Mouse (Mus musculus) heart, embryonic 16.5 days (tissue): Measurements from ENCODE around the gene Cxxc4. TPM values are rescaled to one million over a fixed set of nuclear protein-coding genes. Genes with fewer than 3 reads are reported as not detected.
A peak's percentile ranks its signal among the peaks of the same experiment; 100 is the strongest.

Experiments used
- ATAC-seq: fragments of 200-750 bp; cut with Nextera tagmentation; replicated peaks from 2 replicates; pipeline ENCODE4 v1.8.0; 2017; ENCODE audit warnings: moderate number of reproducible peaks; ENCODE audit not compliant: insufficient read depth, low FRiP score; ENCODE audit errors: extremely low read depth
- H3K27ac ChIP-seq: fragments of 300-500 bp; sonication (generic); 2 replicates; pipeline ENCODE4 v1.5.1; 2014; ENCODE audit warnings: mild to moderate bottlenecking, low read length, control low read depth, moderate library complexity
- H3K27me3 ChIP-seq: fragments of 300-500 bp; sonication (generic); 2 replicates; pipeline ENCODE4 v1.6.1; 2014; ENCODE audit warnings: low read length, mixed read lengths; ENCODE audit not compliant: control insufficient read depth, insufficient read depth
- H3K36me3 ChIP-seq: fragments of 300-500 bp; sonication (generic); 2 replicates; pipeline ENCODE4 v1.6.1; 2014; ENCODE audit not compliant: control insufficient read depth, insufficient read depth
- H3K4me1 ChIP-seq: fragments of 300-500 bp; sonication (generic); 2 replicates; pipeline ENCODE4 v1.6.1; 2014; ENCODE audit warnings: low read length, mixed read lengths; ENCODE audit not compliant: control insufficient read depth, insufficient read depth
- H3K4me2 ChIP-seq: fragments of 300-500 bp; sonication (generic); 2 replicates; pipeline ENCODE4 v1.6.1; 2014; ENCODE audit warnings: low read depth, mild to moderate bottlenecking, control low read depth, low read length
- H3K4me3 ChIP-seq: fragments of 300-500 bp; sonication (generic); 2 replicates; pipeline ENCODE4 v1.5.1; 2014; ENCODE audit warnings: mild to moderate bottlenecking, control low read depth, low read length
- H3K9ac ChIP-seq: fragments of 300-500 bp; sonication (generic); 2 replicates; pipeline ENCODE4 v1.6.1; 2014; ENCODE audit warnings: low read length, control low read depth
- H3K9me3 ChIP-seq: fragments of 300-500 bp; sonication (generic); replicated peaks from 2 replicates; pipeline ENCODE4 v1.6.1; 2016; ENCODE audit warnings: low read length; ENCODE audit not compliant: control insufficient read depth
- WGBS: fragments of 180-500 bp; shearing (Covaris S2); extraction: QIAGEN DNeasy Blood & Tissue Kit; methylation state at CpG from one replicate; pipeline ENCODE4 v1.1.7; 2014; 5-methylcytosine and 5-hydroxymethylcytosine counted together
- polyA plus RNA-seq: library from polyadenylated mRNA; unstranded; fragments of >200 nt; fragmentation: Nextera tagmentation; extraction: Ambion mirVana; gene quantifications from 2 replicates; pipeline ENCODE4 v1.2.1, GENCODE M21; 2015

The Cxxc4 gene
- polyA plus RNA-seq, 1 experiment from 2014 or later = 2.9 TPM

- H3K9me3 ChIP-seq = no peaks in the 10 kb centered on the region
- WGBS = 15% methylated on average over 6 of the region's 6 CpGs
- peak overlapping the region; percentile 92 for H3K27ac ChIP-seq
- ATAC-seq = 0 out of 2 replicates have a peak, but pooled peaks have one; percentile 3
- peaks cover 9% of the 10 kb centered on the region for H3K4me1 ChIP-seq
- H3K36me3 ChIP-seq = no peaks in the 10 kb centered on the region
- peak overlapping the region; percentile 85 for H3K9ac ChIP-seq
- peak overlapping the region; percentile 86 for H3K4me2 ChIP-seq
- peak overlapping the region; percentile 86 for H3K4me3 ChIP-seq
- no peaks in the 10 kb centered on the region for H3K27me3 ChIP-seq
Measured at GRCm38 (mm10) chr3:134240718-134241025, 4.4 kb downstream of the Cxxc4 start.

DNA sequence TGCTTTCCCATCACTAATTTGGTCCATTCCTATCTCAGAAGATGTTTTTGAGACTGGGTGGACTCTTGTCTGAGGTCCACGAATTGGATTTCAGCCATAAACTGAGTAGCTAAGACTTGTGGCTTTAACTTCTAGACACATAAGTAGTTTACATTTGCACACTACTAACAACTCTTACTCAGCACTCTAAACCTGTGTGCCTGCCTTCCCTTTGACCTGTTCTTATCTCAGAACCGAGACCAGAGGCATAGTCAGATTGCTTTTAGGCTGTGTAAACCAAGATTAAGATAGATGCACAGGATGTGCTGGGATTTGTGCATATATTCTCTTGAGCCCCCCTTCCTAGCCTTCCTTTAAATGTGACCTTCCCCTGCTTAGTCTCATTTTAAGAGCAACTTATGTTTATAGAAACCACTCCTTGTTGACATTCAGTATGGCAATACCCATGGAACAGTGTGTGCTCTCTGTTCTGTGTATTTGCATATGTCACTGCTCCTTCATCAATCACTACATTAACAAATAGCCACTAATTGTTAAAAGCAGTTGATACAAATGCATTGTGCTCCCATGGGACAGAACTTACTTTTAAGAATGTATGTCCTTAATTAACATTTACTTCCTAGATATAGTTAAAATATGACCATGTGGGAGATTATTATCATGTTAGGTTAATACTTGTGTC is 7.0 kb downstream of the Cxxc4 start:
- no peak overlapping the region for H3K4me2 ChIP-seq
- H3K4me1 ChIP-seq = peaks cover 8% of the 10 kb centered on the region
- H3K27me3 ChIP-seq = no peaks in the 10 kb centered on the region
- H3K36me3 ChIP-seq = no peaks in the 10 kb centered on the region
- H3K27ac ChIP-seq = no peak overlapping the region
- 40% methylated on average over 2 of the region's 2 CpGs for WGBS
- no peak overlapping the region for H3K9ac ChIP-seq
- H3K4me3 ChIP-seq = no peak overlapping the region
- ATAC-seq = no peak
- H3K9me3 ChIP-seq = no peaks in the 10 kb centered on the region

GRCm38 (mm10) chr3:134243850-134244247 is 7.6 kb downstream of the Cxxc4 start:
- WGBS = 67% methylated on average over 3 of the region's 3 CpGs
- no peak overlapping the region for H3K27ac ChIP-seq
- H3K4me2 ChIP-seq = no peak overlapping the region
- no peak for ATAC-seq
- H3K4me3 ChIP-seq = no peak overlapping the region
- peaks cover 5% of the 10 kb centered on the region; the same call in 1 of the 2 replicates for H3K4me1 ChIP-seq
- H3K9me3 ChIP-seq = no peaks in the 10 kb centered on the region
- H3K36me3 ChIP-seq = no peaks in the 10 kb centered on the region
- no peaks in the 10 kb centered on the region for H3K27me3 ChIP-seq
- no peak overlapping the region for H3K9ac ChIP-seq

DNA sequence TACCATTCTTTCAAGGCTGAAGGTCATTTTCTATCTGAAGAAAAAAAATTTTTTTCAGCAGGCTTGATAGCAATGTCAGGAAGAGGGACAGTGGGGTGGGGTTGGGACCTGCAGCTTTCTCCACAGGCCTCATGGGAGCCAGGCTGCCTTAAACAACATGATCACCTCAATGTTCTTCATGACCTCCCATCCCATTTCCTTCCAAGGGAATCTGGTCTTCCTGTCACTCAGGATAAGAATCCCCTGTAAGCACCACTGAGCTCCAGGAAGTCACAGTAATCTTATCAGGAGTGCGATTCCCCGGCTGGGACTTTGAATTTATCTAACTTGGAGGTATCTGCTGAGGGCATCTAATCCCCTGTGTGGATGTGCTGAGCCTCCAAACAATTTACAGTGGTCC is 17.9 kb downstream of the Cxxc4 start:
- WGBS = 18% methylated on average over 2 of the region's 2 CpGs
- H3K4me1 ChIP-seq = no peaks in the 10 kb centered on the region; the same call in 1 of the 2 replicates
- no peaks in the 10 kb centered on the region for H3K36me3 ChIP-seq
- H3K4me3 ChIP-seq = no peak overlapping the region
- ATAC-seq = no peak
- no peak overlapping the region for H3K27ac ChIP-seq
- no peaks in the 10 kb centered on the region for H3K27me3 ChIP-seq
- no peaks in the 10 kb centered on the region for H3K9me3 ChIP-seq
- H3K4me2 ChIP-seq = no peak overlapping the region
- H3K9ac ChIP-seq = no peak overlapping the region

- no peak overlapping the region for H3K4me3 ChIP-seq
- H3K36me3 ChIP-seq = no peaks in the 10 kb centered on the region
- no peak overlapping the region for H3K4me2 ChIP-seq
- ATAC-seq = no peak
- no peak overlapping the region for H3K27ac ChIP-seq
- WGBS = 82% methylated on average over 5 of the region's 5 CpGs
- H3K9ac ChIP-seq = no peak overlapping the region
- no peaks in the 10 kb centered on the region; the same call in 1 of the 2 replicates for H3K4me1 ChIP-seq
- H3K27me3 ChIP-seq = no peaks in the 10 kb centered on the region
- no peaks in the 10 kb centered on the region for H3K9me3 ChIP-seq
Measured at GRCm38 (mm10) chr3:134258715-134259114, 22.4 kb downstream of the Cxxc4 start.

DNA sequence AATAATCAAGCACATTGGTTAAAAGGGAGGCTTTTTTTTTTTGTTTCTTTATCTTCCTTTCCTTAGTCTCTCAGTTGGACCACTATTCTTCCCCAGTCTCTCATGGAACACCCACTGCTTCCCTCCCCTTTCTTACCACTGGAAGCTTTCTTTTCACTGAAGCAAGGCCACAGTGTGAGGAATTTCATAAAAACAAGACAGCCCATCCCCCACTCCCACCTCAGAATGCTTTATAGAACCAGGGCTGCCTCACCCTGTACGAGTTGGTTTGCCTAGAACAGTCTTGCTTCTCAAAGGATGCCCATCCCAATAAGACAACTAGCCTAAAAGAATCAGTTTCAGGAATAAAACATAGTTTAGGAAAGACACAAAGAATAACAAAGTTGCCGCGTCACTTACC is 23.0 kb downstream of the Cxxc4 start:
- H3K4me3 ChIP-seq = no peak overlapping the region
- H3K36me3 ChIP-seq = no peaks in the 10 kb centered on the region
- H3K9me3 ChIP-seq = no peaks in the 10 kb centered on the region
- H3K27me3 ChIP-seq = no peaks in the 10 kb centered on the region
- no peak overlapping the region for H3K9ac ChIP-seq
- WGBS = 75% methylated on average over 3 of the region's 3 CpGs
- H3K4me1 ChIP-seq = no peaks in the 10 kb centered on the region; the same call in 1 of the 2 replicates
- H3K4me2 ChIP-seq = no peak overlapping the region
- no peak for ATAC-seq
- no peak overlapping the region for H3K27ac ChIP-seq

DNA sequence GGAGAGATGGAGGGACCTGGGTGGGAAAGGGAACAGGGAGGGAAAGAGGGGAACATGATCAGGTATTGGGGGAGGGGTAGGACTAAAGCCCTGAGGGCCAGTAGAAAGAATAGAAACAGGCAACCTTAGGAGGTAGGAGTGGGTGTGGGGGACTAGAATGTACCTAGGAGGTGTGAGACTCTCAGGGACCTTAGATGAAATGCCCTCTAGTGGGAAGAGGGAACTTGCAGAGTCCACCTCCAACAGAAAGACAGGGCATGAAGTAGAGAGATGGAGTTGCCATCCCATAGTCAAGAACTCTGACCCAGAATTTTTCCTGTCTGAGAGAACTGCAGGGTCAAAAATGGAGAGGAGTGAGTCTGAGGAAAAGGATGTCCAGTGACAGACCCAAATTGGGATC is 43.4 kb downstream of the Cxxc4 start:
- H3K27ac ChIP-seq = no peak overlapping the region
- H3K9me3 ChIP-seq = no peaks in the 10 kb centered on the region
- no peaks in the 10 kb centered on the region; the same call in 1 of the 2 replicates for H3K4me1 ChIP-seq
- H3K4me3 ChIP-seq = no peak overlapping the region
- no peaks in the 10 kb centered on the region for H3K36me3 ChIP-seq
- H3K27me3 ChIP-seq = no peaks in the 10 kb centered on the region
- H3K4me2 ChIP-seq = no peak overlapping the region
- H3K9ac ChIP-seq = no peak overlapping the region
- no peak for ATAC-seq

DNA sequence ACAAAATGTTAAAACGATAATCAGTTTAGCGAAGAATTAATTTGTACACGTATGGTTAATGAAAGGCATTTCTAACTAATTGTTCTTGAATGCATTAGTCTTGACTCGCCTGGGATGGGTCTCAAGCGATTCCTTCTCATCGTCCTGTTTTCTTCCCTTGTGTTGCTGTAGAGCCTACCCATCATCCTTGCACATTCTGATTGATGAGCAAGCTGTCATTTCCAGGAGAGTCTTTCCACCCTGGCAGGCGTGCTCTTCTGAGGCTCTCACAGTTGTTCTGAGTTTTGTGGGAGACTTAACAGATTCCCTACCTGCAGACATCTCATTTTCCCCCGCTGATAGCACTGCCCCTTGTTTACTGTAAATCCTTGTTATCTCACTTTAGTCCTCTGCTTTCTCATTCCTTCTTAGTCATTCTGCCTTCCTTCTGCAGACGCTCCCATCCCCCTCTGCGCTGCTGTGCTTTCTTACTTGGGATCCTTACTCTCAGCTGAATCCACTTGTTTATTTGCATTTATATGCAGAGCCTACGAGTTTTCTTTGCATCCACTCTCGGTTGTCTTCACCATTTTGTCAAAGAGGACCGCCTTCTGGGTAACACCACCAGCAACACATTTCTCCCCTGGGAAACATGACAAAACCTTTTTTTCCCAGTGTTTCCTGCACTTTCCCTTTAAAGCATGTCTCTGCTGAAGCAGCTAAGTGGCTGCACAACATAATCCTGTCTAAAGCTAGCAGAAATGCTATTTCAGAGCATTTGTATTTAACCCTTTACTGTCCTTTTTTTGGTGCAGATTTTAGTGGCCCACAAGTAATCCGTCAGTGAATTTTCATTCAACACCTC is 45.5 kb downstream of the Cxxc4 start:
- Histone ChIP-seq H3K9me3 (no peaks in the 10 kb centered on the region), H3K27me3 (no peaks in the 10 kb centered on the region), H3K4me1 (no peaks in the 10 kb centered on the region), H3K36me3 (no peaks in the 10 kb centered on the region), H3K27ac (no peak overlapping the region), H3K9ac (no peak overlapping the region), H3K4me3 (no peak overlapping the region), H3K4me2 (peak overlapping the region; percentile 49)
- 27% methylated on average over 14 of the region's 14 CpGs for WGBS
- no peak for ATAC-seq

DNA sequence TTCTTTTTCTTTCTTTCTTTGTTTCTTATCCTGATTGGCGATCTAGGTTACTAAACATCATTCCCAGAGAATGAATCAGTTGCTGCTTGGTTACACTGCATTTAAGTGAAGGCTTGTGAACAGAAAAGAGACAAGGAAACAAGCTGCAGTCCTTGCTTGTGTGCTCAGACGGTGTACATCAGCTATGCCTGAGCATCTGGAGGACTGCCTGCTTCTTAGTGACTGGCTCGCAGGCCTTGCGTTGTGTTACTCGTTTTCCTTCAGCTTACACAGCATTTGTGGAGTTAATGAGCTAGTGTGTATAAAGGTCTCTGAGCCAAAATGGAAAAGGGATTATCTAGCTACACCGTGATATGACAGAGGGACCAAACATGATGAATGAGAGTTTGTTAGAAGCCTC is 58.9 kb downstream of the Cxxc4 start:
- Histone ChIP-seq H3K27me3 (no peaks in the 10 kb centered on the region), H3K4me3 (no peak overlapping the region), H3K27ac (no peak overlapping the region), H3K9me3 (no peaks in the 10 kb centered on the region), H3K4me2 (no peak overlapping the region), H3K9ac (no peak overlapping the region), H3K36me3 (no peaks in the 10 kb centered on the region), H3K4me1 (no peaks in the 10 kb centered on the region)
- WGBS = 58% methylated on average over 6 of the region's 6 CpGs
- ATAC-seq = no peak
